Mouse (Mus musculus): Measurements from ENCODE around the gene Spry1. TPM values are rescaled to one million over a fixed set of nuclear protein-coding genes. Genes with fewer than 3 reads are reported as not detected.

Spry1 gene
- total and polyA plus RNA-seq, 3 experiments = 20.7 to 34.6 (median 28.8) TPM

DNA sequence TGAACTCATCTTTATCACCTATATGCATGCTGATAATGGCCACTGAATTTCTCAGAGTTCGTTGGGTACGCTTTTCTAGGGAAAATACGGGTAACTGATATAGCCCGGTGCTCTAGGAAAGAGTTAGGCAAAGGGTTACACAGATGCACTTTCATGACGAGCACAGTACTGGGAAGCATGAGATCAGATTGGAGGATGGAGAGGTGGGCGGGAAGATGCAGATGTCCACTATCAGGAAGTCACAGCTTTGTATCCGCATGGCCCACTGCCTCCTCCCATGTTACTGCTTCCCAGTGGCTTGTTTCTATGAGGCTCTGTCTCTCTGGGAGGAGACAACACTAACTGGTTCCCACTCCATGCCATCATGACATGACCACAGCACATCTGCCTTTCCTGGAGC lies 36.9 kb upstream of the Spry1 start:
- intact Hi-C loops (cut with DNase I) = loop anchor here (5.0 kb wide), 1 partner anchor 86 kb away; no protein-coding TSS in a partner anchor

DNA sequence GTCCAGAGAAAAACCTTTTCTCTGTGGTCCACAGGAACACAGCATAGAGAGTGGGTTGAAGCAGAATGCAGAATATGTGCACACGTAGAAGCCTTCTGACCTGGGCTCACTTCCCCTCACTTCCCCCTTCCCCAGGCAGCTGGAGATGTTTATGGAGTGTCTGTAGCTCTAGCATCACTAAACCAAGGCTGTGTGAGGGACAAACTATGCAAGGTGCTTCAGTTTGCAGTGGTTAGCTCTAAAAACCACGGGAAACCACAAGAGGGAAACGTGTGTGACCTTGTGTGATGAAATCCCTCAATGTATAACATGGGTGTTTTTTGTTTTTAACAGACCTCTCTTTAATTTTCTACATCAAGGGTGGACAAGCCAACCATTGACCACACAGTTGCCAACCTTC lies 36.2 kb upstream of the Spry1 start:
- H3K4me3 ChIP-seq = no peak overlapping the region
- H3K9ac ChIP-seq (ENCODE audit: low read depth, low read length) = no peak overlapping the region
- no peak for DNase-seq
- intact Hi-C loops (cut with DNase I) = loop anchor here (5.0 kb wide), 1 partner anchor 86 kb away; no protein-coding TSS in a partner anchor
- peaks cover 11% of the 10 kb centered on the region for H3K4me1 ChIP-seq (ENCODE audit: control insufficient read depth, insufficient read depth, low read length)
- H3K27ac ChIP-seq = no peak overlapping the region
- 87% methylated on average over 3 of the region's 3 CpGs for WGBS
- TF ChIP-seq EP300 (IDR thresholded peaks at IDR 0.05; ENCODE audit: insufficient read depth, low read depth, low read length) = no peak
- TF ChIP-seq CTCF (IDR thresholded peaks at IDR 0.05) = no peak
- TF ChIP-seq POLR2A (IDR thresholded peaks at IDR 0.05; ENCODE audit: insufficient read depth, low read depth, low read length) = no peak
- H3K36me3 ChIP-seq (ENCODE audit: control insufficient read depth, insufficient read depth, low read length) = no peaks in the 10 kb centered on the region
- no peaks in the 10 kb centered on the region for H3K79me2 ChIP-seq (replicated peaks; ENCODE audit: control insufficient read depth, insufficient read depth, low read length)
- H3K27me3 ChIP-seq (ENCODE audit: control insufficient read depth, insufficient read depth, low read length) = no peaks in the 10 kb centered on the region

More for the DNA sequence above, 36.9 kb upstream of the Spry1 start:
- 81% methylated on average over 7 of the region's 7 CpGs for WGBS
- H3K9ac ChIP-seq (ENCODE audit: low read depth, low read length) = no peak overlapping the region
- H3K27ac ChIP-seq = no peak overlapping the region
- TF ChIP-seq CTCF (IDR thresholded peaks at IDR 0.05) (no peak), EP300 (IDR thresholded peaks at IDR 0.05; ENCODE audit: insufficient read depth, low read depth, low read length) (no peak), POLR2A (IDR thresholded peaks at IDR 0.05; ENCODE audit: insufficient read depth, low read depth, low read length) (no peak)
- no peaks in the 10 kb centered on the region for H3K36me3 ChIP-seq (ENCODE audit: control insufficient read depth, insufficient read depth, low read length)
- peaks cover 11% of the 10 kb centered on the region for H3K4me1 ChIP-seq (ENCODE audit: control insufficient read depth, insufficient read depth, low read length)
- DNase-seq = no peak
- no peak overlapping the region for H3K4me3 ChIP-seq
- no peaks in the 10 kb centered on the region for H3K27me3 ChIP-seq (ENCODE audit: control insufficient read depth, insufficient read depth, low read length)
- no peaks in the 10 kb centered on the region for H3K79me2 ChIP-seq (replicated peaks; ENCODE audit: control insufficient read depth, insufficient read depth, low read length)

DNA sequence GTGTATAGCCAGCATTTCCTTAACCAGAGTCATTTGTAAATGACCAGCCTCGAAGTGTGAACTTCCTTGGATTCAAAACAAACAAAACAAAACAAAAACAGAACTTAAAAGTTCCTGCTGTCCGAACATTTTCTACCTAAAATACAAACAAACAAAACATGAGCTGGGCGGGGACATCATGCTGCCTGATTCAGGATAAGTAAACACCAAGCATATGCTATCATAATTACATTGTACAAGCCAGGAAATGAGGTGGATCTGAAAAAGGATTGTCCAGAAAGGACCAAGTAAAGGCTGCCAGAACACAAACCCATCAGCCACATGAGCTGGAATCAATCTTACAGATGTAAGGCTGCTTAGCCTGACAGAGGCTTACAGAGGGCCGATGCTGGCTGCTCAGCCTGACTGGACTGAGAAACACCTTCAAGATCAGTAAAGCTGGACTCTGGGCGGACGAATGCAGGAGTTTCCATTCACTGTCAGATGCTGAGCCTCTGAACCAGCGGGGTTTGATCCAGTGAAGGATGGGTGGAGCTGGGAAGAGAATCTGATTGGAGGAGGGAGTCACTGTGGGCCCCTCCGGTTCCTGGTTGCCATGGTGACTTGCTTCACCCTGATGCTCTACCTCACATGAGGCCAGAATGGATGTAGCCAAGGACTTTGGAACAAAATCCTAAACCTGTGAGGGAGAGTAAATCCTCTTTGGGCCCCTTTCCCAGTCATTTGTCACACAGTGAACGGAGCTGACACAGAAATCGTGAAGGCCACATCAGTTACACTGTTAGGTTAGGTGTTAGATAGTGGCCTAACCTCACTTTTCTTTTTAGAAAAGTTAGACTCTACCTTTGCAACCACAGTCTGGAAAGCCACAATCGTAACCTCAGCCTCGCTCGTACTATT lies 34.5 kb upstream of the Spry1 start:
- peak overlapping the region; percentile 73 for H3K27ac ChIP-seq
- WGBS = 32% methylated on average over 13 of the region's 13 CpGs
- H3K27me3 ChIP-seq (ENCODE audit: control insufficient read depth, insufficient read depth, low read length) = no peaks in the 10 kb centered on the region
- no peaks in the 10 kb centered on the region for H3K79me2 ChIP-seq (replicated peaks; ENCODE audit: control insufficient read depth, insufficient read depth, low read length)
- peaks cover 11% of the 10 kb centered on the region for H3K4me1 ChIP-seq (ENCODE audit: control insufficient read depth, insufficient read depth, low read length)
- no peak overlapping the region for H3K9ac ChIP-seq (ENCODE audit: low read depth, low read length)
- intact Hi-C loops (cut with DNase I) = loop anchor here (1.0 to 5.0 kb wide), 3 partner anchors 19 to 153 kb away; no protein-coding TSS in a partner anchor
- no peak for TF ChIP-seq CTCF (IDR thresholded peaks at IDR 0.05)
- no peak for TF ChIP-seq POLR2A (IDR thresholded peaks at IDR 0.05; ENCODE audit: insufficient read depth, low read depth, low read length)
- 0 out of 2 replicates have a peak, but pooled peaks have one; percentile 32 for TF ChIP-seq EP300 (IDR thresholded peaks at IDR 0.05; ENCODE audit: insufficient read depth, low read depth, low read length)
- DNase-seq = peak; percentile 33 to 52
- no peak overlapping the region for H3K4me3 ChIP-seq
- H3K36me3 ChIP-seq (ENCODE audit: control insufficient read depth, insufficient read depth, low read length) = no peaks in the 10 kb centered on the region

DNA sequence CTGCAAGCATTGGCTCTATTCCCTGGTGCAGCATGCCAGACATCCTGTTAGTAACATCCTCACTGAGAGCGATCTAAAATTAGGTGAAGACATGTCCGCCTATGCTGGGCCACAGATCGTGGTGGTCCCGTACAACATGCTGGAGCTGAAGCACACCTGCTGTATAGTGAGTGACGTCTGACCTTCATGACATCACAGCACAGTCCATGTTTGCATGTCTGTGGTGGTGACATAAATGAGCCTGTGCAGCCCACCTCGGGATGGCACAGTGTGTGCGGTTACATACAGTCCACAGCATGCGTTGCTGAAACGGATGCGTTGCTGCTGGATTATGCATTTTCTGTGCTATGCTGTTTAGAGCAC lies 33.9 kb upstream of the Spry1 start:
- peak overlapping the region; percentile 73 for H3K27ac ChIP-seq
- H3K4me3 ChIP-seq = no peak overlapping the region
- intact Hi-C loops (cut with DNase I) = loop anchor here (1.0 kb wide), 2 partner anchors 20 to 152 kb away; no protein-coding TSS in a partner anchor
- 0 out of 2 replicates have a peak overlapping the region, but pooled peaks have one; percentile 0 for H3K9ac ChIP-seq (ENCODE audit: low read depth, low read length)
- no peaks in the 10 kb centered on the region for H3K79me2 ChIP-seq (replicated peaks; ENCODE audit: control insufficient read depth, insufficient read depth, low read length)
- H3K4me1 ChIP-seq (ENCODE audit: control insufficient read depth, insufficient read depth, low read length) = peaks cover 11% of the 10 kb centered on the region
- WGBS = 42% methylated on average over 10 of the region's 10 CpGs
- H3K36me3 ChIP-seq (ENCODE audit: control insufficient read depth, insufficient read depth, low read length) = no peaks in the 10 kb centered on the region
- H3K27me3 ChIP-seq (ENCODE audit: control insufficient read depth, insufficient read depth, low read length) = no peaks in the 10 kb centered on the region
- TF ChIP-seq CTCF (IDR thresholded peaks at IDR 0.05) (no peak), EP300 (IDR thresholded peaks at IDR 0.05; ENCODE audit: insufficient read depth, low read depth, low read length) (peak; percentile 32; the same call in 1 of the 2 replicates), POLR2A (IDR thresholded peaks at IDR 0.05; ENCODE audit: insufficient read depth, low read depth, low read length) (no peak)
- peak; percentile 40 to 51 for DNase-seq

DNA sequence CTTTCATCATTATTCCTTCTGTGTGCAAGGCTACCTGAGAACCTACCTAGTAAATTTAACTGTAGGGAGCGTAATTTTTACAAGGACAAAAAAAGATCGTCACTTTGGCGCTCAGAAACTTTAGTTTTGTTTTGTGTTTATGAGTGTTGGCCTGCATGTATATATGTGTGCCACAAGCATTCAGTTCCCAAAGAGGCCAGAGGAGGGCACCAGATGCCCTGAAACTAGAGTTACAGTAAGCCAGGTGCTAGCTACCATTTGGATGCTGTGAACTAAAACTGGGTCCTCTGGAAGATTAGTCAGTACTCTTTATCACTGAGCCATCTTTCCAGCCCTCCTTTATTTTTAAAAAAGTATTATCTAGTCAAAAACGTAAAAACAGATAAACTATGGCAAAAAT lies 30.8 kb upstream of the Spry1 start:
- H3K27me3 ChIP-seq (ENCODE audit: control insufficient read depth, insufficient read depth, low read length) = no peaks in the 10 kb centered on the region
- H3K27ac ChIP-seq = no peak overlapping the region
- H3K4me3 ChIP-seq = no peak overlapping the region
- H3K9ac ChIP-seq (ENCODE audit: low read depth, low read length) = no peak overlapping the region
- no peak for DNase-seq
- no peaks in the 10 kb centered on the region for H3K36me3 ChIP-seq (ENCODE audit: control insufficient read depth, insufficient read depth, low read length)
- no peaks in the 10 kb centered on the region for H3K79me2 ChIP-seq (replicated peaks; ENCODE audit: control insufficient read depth, insufficient read depth, low read length)
- intact Hi-C loops (cut with DNase I) = no loop called here
- H3K4me1 ChIP-seq (ENCODE audit: control insufficient read depth, insufficient read depth, low read length) = peaks cover 11% of the 10 kb centered on the region
- 92% methylated on average over 4 of the region's 4 CpGs for WGBS
- TF ChIP-seq EP300 (IDR thresholded peaks at IDR 0.05; ENCODE audit: insufficient read depth, low read depth, low read length) (no peak), CTCF (IDR thresholded peaks at IDR 0.05) (peak; percentile 58), POLR2A (IDR thresholded peaks at IDR 0.05; ENCODE audit: insufficient read depth, low read depth, low read length) (no peak)

DNA sequence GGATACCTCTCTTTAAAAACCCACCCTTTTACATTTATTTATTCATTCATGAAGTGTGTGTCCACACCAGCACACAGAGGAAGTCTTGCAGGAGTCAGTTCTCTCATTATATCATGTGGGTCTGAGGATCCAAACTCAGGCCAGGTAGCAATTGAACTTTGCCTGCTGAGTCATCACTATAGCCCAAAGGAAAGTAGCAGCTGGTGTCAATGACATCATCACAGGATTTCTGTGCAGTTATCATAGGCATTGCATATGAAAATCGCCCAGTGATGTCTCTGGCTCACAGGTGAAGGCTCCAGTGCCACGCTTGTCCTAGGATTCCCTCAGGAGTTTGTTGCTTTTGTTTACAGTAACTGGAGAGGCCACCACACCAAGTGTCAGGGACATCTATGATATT lies 29.1 kb upstream of the Spry1 start:
- 85% methylated on average over 2 of the region's 2 CpGs for WGBS
- H3K9ac ChIP-seq (ENCODE audit: low read depth, low read length) = no peak overlapping the region
- no peak for DNase-seq
- no peak overlapping the region for H3K4me3 ChIP-seq
- TF ChIP-seq EP300 (IDR thresholded peaks at IDR 0.05; ENCODE audit: insufficient read depth, low read depth, low read length) (no peak), POLR2A (IDR thresholded peaks at IDR 0.05; ENCODE audit: insufficient read depth, low read depth, low read length) (no peak), CTCF (IDR thresholded peaks at IDR 0.05) (no peak)
- H3K79me2 ChIP-seq (replicated peaks; ENCODE audit: control insufficient read depth, insufficient read depth, low read length) = no peaks in the 10 kb centered on the region
- no peaks in the 10 kb centered on the region for H3K36me3 ChIP-seq (ENCODE audit: control insufficient read depth, insufficient read depth, low read length)
- H3K4me1 ChIP-seq (ENCODE audit: control insufficient read depth, insufficient read depth, low read length) = peaks cover 4% of the 10 kb centered on the region
- intact Hi-C loops (cut with DNase I) = no loop called here
- H3K27me3 ChIP-seq (ENCODE audit: control insufficient read depth, insufficient read depth, low read length) = no peaks in the 10 kb centered on the region
- H3K27ac ChIP-seq = no peak overlapping the region

All from heart, adult 2 months (tissue).